Mouse (Mus musculus) adipocyte (in vitro differentiated cells): Measurements from ENCODE around the gene Slc25a22.
"Not testable (repeated sequence)": the region's sequence is repeated elsewhere in the genome, so short reads cannot be mapped to it uniquely, and the experiment has no call there.

ENCODE experiments used
- DNase-seq: peaks from one replicate; pipeline ENCODE4 v3.0.0-alpha.2; 2016; ENCODE audit warnings: low spot score

The Slc25a22 gene

GRCm38 (mm10) chr7:141413809-141414584 lies 23.7 kb downstream of the Slc25a22 start, which contains the start of gene Gatd1:
Gene Gatd1, minus strand, starts transcription at chr7:141414136.
- DNase-seq = peak; percentile 98

GRCm38 (mm10) chr7:141413331-141413730 lies 24.4 kb downstream of the Slc25a22 start:
- no peak for DNase-seq

DNA sequence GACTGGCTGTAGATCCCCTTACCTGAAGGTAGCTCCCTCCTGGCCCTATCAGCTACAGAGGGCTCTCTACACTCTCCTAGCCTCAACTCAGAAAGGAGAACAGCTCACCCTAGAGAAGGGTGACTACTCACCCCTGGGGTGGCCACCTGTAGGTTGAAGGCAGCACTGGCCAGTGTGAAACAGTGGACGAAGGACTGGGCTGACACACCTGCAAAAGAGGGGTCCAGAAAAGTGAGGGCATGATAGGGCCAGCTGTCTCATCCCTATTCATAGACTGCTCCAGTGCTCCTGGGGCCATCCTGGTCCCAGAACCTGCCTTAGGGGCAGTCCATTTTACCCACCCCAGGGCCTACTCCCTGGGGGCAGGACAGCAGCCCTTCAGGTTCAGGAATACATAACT lies 26.0 kb downstream of the Slc25a22 start:
- DNase-seq = no peak

DNA sequence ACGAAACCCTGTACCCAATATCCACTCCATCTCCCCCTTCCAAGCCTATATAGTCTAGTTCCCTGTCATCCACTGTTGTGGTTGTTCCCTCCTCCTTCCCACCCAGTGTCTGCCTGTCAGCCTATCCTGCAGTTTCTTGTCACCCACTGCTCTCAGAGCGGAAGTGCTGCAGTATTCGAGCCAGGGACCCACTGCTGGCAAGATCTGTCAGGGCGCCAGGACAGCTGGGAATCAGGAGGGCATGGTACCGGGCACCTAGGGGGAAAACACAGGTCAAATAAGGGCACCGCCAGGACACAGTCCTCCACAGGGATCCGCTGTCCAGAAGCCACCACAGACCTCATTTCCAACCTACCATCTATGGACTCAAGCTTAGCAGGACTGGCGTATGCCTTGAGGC lies 27.1 kb downstream of the Slc25a22 start:
- DNase-seq = no peak

GRCm38 (mm10) chr7:141408833-141409232 lies 28.9 kb downstream of the Slc25a22 start:
- peak; percentile 86 for DNase-seq

GRCm38 (mm10) chr7:141407670-141408069 lies 30.0 kb downstream of the Slc25a22 start:
- DNase-seq = not testable (repeated sequence)

GRCm38 (mm10) chr7:141405466-141405865 lies 32.2 kb downstream of the Slc25a22 start:
- DNase-seq = no peak

- DNase-seq = peak; percentile 70
Measured at GRCm38 (mm10) chr7:141403305-141403704, 34.4 kb downstream of the Slc25a22 start.

DNA sequence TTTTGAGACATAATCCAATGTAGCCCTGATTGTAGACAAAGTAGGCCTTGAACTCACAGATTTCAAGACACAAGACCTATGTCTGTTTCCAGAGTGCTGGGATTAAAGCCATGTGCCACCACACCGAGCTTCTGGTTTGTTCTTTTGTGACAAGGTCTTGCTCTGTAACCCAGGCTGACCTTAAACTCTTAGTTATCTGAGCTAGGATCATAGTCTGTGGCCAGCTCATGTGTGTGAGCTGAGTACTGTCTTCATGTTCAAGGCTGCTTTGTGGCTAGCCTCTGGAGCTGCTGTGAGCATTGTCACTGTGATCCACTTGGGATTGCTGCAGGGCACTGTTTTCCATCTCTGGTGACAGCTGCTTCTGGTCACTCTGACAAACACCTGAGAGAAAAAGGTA lies 42.3 kb downstream of the Slc25a22 start:
- DNase-seq = no peak

DNA sequence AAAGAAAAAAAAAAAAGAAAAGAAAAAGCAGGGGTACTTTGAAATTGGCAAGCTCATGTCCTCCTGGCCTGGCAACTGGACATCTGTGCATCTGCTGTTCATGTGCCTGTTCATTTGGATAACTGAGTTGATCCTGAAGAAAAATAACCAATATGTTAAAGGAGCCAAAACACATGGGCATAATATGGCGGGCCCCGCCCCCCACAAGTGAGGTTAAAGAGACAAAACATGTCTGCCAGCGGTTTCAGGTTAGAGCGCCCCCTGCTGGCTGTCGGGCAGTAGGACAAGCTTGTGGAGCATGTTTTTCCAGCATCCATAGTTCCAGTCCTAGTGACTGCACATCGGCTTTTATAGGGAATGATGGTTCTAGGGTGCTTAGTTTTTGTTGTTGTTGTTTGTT lies 42.9 kb downstream of the Slc25a22 start:
- DNase-seq = peak; percentile 83

DNA sequence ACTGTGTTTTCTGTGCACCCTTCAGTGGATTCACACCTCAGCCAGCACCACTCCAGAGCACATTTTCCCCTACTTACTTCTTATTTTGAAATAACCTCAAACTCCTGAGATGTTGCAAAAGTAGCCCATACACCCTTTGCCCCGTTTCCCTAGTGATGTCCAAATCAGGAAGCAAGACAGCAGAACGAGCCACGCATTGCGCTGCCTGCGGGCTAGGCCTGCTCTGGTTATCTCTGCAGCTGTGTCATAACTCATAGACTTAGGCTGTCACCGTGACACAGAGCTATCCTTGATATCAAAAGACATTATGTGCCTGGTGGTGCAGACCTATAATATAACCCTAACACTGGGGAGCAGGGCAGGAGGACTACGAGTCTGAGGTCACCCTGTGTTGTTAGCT lies 43.5 kb downstream of the Slc25a22 start:
- DNase-seq = peak; percentile 79

GRCm38 (mm10) chr7:141392552-141393222 lies 45.0 kb downstream of the Slc25a22 start:
- DNase-seq = peak; percentile 49

GRCm38 (mm10) chr7:141391625-141392551 lies 45.8 kb downstream of the Slc25a22 start, which contains the start of gene Taldo1:
Gene Taldo1, plus strand, starts transcription at chr7:141392199.
- DNase-seq = peak; percentile 95

DNA sequence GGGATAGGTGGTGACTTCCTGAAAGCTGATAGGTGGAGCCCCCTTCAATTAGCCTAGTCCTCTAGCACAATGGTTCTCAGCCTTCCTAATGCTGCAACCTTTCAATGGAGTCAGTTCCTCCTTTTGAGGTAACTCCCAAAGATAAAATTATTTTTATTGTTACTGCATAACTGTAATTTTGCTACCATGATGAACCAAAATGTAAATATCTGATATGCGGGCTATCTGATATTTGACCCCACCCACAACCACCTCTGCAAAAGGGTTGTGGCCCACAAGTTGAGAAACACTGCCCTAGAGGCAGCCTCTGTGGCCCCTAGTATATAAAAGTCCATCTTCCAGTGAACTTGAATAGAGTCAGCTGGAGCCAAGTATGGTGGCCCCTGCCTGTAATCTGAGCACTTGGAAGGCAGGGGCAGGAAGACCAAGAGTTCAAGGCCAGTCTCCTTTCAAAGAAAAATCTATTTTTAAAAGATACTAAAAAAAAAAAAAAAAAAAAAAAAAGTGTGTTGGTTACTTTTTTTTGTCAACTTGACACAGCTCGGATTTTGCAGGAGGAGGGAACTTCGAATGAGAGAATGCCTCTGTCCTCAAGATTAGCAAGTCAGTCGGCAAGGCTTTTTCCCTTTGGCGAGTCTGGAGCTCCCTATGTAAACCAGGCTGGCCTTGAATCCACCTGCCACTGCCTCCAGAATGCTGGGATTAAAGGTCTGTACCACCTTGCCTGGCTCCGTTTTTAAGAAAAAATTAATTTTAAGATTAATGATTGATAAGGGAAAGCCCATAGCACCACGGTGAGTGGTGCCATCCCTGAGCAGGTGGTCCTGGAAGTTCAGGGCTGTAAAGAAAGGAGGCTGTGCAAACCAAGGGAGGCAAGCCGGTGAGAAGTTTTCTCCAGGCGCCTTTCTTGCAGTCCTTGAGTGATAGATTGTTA lies 47.1 kb downstream of the Slc25a22 start:
- no peak for DNase-seq

- no peak for DNase-seq
Measured at GRCm38 (mm10) chr7:141388487-141389109, 49.1 kb downstream of the Slc25a22 start.

GRCm38 (mm10) chr7:141387807-141388486 lies 49.7 kb downstream of the Slc25a22 start:
- no peak for DNase-seq

DNA sequence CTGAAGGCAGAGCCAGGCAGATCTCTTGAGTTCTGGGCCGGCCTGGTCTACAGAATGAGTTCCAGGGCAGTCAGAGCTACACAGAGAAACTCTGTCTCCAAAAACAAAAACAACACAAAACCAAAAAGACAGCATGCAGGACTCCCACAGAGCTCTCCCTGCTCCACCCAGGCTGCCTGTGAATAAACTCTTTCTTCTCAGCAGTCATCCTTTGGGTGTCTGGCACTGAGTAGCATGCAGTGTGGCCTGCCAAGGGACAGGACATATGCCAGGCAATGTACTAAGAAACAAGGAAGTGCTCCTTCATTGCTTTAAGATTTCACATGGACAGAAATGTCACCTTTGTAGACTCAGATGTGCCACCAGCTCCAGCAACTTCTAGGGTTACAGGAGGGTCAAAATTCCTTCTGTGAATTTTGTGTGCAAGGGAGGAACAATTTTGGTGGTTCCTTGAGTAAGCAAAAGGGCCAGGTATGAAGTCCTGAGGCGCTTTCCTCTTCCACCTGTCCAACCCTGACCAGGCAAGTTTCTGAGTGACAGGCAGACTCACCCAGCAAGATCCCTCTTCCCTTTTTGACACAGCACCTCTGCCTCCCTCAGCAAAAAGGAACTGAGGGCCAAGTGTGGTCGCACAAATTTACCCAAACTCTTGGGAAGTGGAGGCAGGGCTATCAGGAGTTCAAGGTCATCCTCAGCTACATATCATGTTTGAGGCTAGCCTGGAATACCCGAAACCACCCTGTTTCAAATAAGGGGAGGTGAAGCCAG lies 56.4 kb downstream of the Slc25a22 start:
- peak; percentile 66 for DNase-seq
